Mouse (Mus musculus) kidney, embryonic 16.5 days (tissue): ENCODE results near the gene Ehd1. TPM values are rescaled to one million over a fixed set of nuclear protein-coding genes. Genes with fewer than 3 reads are reported as not detected.

Experiments
- ATAC-seq: fragments of 200-750 bp; cut with Nextera tagmentation; 2 replicates; pipeline ENCODE4 v1.8.0; 2017; ENCODE audit warnings: moderate TSS enrichment; ENCODE audit not compliant: low FRiP score, low TSS enrichment
- H3K27ac ChIP-seq: fragments of 300-500 bp; sonication (generic); 2 replicates; pipeline ENCODE4 v1.5.1; 2014; ENCODE audit warnings: low read length
- H3K27me3 ChIP-seq: fragments of 300-500 bp; sonication (generic); 2 replicates; pipeline ENCODE4 v1.6.1; 2014; ENCODE audit warnings: low read length, control low read depth, mixed read lengths; ENCODE audit not compliant: insufficient read depth
- H3K36me3 ChIP-seq: fragments of 300-500 bp; sonication (generic); 2 replicates; pipeline ENCODE4 v1.6.1; 2014; ENCODE audit warnings: low read length, control low read depth, mixed read lengths; ENCODE audit not compliant: insufficient read depth
- H3K4me1 ChIP-seq: fragments of 300-500 bp; sonication (generic); 2 replicates; pipeline ENCODE4 v1.6.1; 2014; ENCODE audit warnings: low read length, control low read depth, mixed read lengths; ENCODE audit not compliant: insufficient read depth
- H3K4me2 ChIP-seq: fragments of 300-500 bp; sonication (generic); replicated peaks from 2 replicates; pipeline ENCODE4 v1.6.1; 2014; ENCODE audit warnings: low read depth, low read length
- H3K4me3 ChIP-seq: fragments of 300-500 bp; sonication (generic); 2 replicates; pipeline ENCODE4 v1.5.1; 2014; ENCODE audit warnings: mild to moderate bottlenecking, low read length
- H3K9ac ChIP-seq: fragments of 300-500 bp; sonication (generic); replicated peaks from 2 replicates; pipeline ENCODE4 v1.6.1; 2014; ENCODE audit warnings: low read length
- H3K9me3 ChIP-seq: fragments of 300-500 bp; sonication (generic); 2 replicates; pipeline ENCODE4 v1.6.1; 2016; ENCODE audit warnings: low read length, control low read depth
- WGBS: fragments of 180-500 bp; shearing (Covaris S2); extraction: QIAGEN DNeasy Blood & Tissue Kit; methylation state at CpG from one replicate; pipeline ENCODE4 v1.1.7; 2014; 5-methylcytosine and 5-hydroxymethylcytosine counted together
- polyA plus RNA-seq: library from polyadenylated mRNA; unstranded; fragments of >200 nt; fragmentation: Nextera tagmentation; extraction: Ambion mirVana; gene quantifications from 2 replicates; pipeline ENCODE4 v1.2.1, GENCODE M21; 2015

Ehd1 gene
- polyA plus RNA-seq, 1 experiment from 2014 or later = 84.2 TPM

DNA sequence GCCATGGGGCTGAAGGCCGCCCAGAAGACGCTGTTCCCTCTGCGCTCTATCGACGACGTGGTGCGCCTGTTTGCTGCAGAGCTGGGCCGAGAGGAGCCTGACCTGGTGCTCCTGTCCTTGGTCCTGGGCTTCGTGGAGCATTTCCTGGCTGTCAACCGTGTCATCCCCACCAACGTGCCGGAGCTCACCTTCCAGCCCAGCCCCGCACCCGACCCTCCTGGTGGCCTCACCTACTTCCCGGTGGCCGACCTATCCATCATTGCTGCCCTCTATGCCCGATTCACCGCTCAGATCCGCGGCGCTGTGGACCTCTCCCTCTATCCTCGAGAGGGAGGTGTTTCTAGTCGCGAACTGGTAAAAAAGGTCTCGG is 58.9 kb downstream of the Ehd1 start:
- Histone ChIP-seq H3K4me1 (peaks cover 45% of the 10 kb centered on the region), H3K4me3 (peak overlapping the region; percentile 87), H3K27ac (peak overlapping the region; percentile 70), H3K9me3 (no peaks in the 10 kb centered on the region), H3K9ac (peak overlapping the region; percentile 85), H3K27me3 (no peaks in the 10 kb centered on the region), H3K36me3 (peaks cover 32% of the 10 kb centered on the region), H3K4me2 (peak overlapping the region; percentile 94)
- WGBS = under 1% methylated on average over 23 of the region's 25 CpGs
- peak; percentile 3; the same call in 1 of the 2 replicates for ATAC-seq

DNA sequence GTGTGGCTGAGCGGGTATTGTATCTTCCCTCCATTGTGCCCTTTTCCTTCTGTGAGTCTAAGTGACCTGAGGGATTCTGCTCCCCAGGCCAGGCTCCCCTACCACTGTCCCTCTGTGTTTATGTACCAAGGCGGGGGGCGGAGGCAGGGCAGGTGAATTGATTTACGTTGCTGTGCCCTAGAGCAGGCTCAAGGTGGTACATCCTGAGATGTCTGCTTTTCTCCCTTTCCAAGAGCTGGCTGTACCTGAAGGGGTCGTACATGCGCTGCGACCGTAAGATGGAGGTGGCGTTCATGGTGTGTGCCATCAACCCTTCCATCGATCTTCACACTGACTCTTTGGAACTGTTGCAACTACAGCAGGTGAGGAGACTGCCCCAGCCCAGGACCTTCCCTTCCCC is 60.4 kb downstream of the Ehd1 start:
- Histone ChIP-seq H3K27ac (no peak overlapping the region), H3K4me2 (peak overlapping the region; percentile 94), H3K4me3 (no peak overlapping the region), H3K27me3 (no peaks in the 10 kb centered on the region), H3K9me3 (no peaks in the 10 kb centered on the region), H3K36me3 (peaks cover 32% of the 10 kb centered on the region), H3K9ac (peak overlapping the region; percentile 85), H3K4me1 (peaks cover 42% of the 10 kb centered on the region)
- WGBS = 89% methylated on average over 10 of the region's 10 CpGs
- ATAC-seq = no peak

DNA sequence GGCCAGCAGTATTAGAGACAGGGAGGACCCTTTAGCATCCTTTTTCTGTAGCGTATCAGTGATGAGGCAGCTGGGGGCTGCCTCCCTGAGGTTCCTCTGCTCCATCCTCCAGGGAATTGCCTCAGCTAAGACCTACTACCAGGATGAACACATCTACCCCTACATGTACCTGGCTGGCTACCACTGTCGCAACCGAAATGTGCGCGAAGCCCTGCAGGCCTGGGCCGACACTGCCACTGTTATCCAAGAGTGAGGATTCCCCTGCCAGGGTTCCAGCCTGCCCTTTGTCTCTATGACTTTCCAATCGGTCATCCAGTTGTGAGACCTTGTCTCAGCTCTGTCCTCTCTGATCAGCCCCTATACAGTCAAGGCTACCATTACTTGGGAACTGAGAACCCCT is 61.6 kb downstream of the Ehd1 start:
- no peak for ATAC-seq
- Histone ChIP-seq H3K4me3 (no peak overlapping the region), H3K9me3 (no peaks in the 10 kb centered on the region), H3K27me3 (no peaks in the 10 kb centered on the region), H3K27ac (no peak overlapping the region), H3K4me1 (peaks cover 42% of the 10 kb centered on the region), H3K36me3 (peaks cover 32% of the 10 kb centered on the region), H3K9ac (no peak overlapping the region), H3K4me2 (no peak overlapping the region)
- 98% methylated on average over 7 of the region's 7 CpGs for WGBS

DNA sequence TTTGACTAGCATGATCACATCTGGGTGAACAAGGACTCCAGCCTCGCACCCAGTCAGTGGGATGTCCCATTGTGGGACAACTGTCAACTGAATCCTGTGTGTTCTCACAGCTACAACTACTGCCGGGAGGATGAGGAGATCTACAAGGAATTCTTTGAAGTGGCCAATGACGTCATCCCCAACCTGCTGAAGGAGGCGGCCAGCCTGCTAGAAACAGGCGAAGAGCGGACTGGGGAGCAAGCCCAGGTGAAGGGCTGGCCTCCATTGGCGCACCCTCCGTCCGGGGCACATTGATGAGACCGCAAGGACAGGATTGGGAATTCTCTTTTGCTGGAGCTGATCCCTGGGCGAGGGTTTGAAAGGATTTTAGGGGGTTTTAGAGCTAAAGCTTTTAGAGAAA is 62.2 kb downstream of the Ehd1 start:
- WGBS = 88% methylated on average over 11 of the region's 11 CpGs
- Histone ChIP-seq H3K4me1 (peaks cover 46% of the 10 kb centered on the region), H3K4me3 (no peak overlapping the region), H3K27ac (no peak overlapping the region), H3K27me3 (no peaks in the 10 kb centered on the region), H3K4me2 (no peak overlapping the region), H3K9me3 (no peaks in the 10 kb centered on the region), H3K36me3 (peaks cover 32% of the 10 kb centered on the region), H3K9ac (no peak overlapping the region)
- no peak for ATAC-seq

DNA sequence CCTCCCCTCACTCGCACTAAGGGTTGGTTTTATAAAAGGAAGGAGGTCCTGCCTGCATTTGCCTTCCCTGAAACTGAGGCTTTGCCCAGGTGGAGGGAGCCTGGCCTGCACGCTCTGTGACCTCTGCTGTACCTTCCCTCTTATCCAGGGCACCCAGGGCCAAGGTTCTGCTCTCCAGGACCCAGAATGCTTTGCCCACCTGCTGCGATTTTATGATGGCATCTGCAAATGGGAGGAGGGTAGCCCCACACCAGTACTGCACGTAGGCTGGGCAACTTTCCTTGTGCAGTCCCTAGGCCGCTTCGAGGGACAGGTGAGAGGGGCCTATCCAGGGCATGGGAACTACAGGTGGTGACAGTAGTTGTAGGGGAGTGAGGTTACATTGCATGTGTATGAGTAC is 62.7 kb downstream of the Ehd1 start:
- Histone ChIP-seq H3K27me3 (no peaks in the 10 kb centered on the region), H3K9me3 (no peaks in the 10 kb centered on the region), H3K27ac (peak overlapping the region; percentile 65; the same call in 1 of the 2 replicates), H3K4me2 (no peak overlapping the region), H3K9ac (no peak overlapping the region), H3K4me1 (peaks cover 43% of the 10 kb centered on the region), H3K36me3 (peaks cover 37% of the 10 kb centered on the region), H3K4me3 (no peak overlapping the region)
- no peak for ATAC-seq
- WGBS = 88% methylated on average over 6 of the region's 6 CpGs

DNA sequence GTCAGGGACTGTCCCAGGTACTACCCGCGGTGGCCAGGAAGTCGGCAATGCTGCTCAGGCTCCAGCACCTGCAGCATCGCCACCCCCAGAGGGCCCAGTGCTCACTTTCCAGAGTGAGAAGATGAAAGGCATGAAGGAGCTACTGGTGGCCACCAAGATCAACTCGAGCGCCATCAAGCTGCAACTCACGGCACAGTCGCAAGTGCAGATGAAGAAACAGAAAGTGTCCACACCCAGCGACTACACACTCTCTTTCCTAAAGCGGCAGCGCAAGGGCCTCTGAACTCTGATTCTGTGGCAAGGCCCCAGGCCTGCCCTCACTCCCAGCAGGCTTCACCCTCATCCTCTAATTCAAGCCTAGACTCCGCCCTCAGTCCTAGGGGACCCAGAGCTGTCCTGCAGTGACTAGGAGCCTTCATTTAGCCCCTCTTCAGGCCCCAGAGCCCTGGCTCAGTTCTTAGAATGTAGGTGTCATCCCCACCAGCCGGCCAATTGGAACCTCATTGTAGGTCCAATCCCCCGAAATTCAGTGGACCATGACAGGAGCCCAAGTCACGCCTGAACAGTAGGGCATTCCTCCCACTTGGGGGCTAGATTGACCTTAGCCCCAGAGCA is 63.5 kb downstream of the Ehd1 start:
- Histone ChIP-seq H3K27ac (peak overlapping the region; percentile 65), H3K9me3 (no peaks in the 10 kb centered on the region), H3K9ac (peak overlapping the region; percentile 46), H3K36me3 (peaks cover 38% of the 10 kb centered on the region), H3K4me3 (peak overlapping the region; percentile 82), H3K4me1 (peaks cover 40% of the 10 kb centered on the region), H3K27me3 (no peaks in the 10 kb centered on the region), H3K4me2 (peak overlapping the region; percentile 99)
- 0 out of 2 replicates have a peak, but pooled peaks have one; percentile 29 for ATAC-seq
- 45% methylated on average over 15 of the region's 15 CpGs for WGBS

DNA sequence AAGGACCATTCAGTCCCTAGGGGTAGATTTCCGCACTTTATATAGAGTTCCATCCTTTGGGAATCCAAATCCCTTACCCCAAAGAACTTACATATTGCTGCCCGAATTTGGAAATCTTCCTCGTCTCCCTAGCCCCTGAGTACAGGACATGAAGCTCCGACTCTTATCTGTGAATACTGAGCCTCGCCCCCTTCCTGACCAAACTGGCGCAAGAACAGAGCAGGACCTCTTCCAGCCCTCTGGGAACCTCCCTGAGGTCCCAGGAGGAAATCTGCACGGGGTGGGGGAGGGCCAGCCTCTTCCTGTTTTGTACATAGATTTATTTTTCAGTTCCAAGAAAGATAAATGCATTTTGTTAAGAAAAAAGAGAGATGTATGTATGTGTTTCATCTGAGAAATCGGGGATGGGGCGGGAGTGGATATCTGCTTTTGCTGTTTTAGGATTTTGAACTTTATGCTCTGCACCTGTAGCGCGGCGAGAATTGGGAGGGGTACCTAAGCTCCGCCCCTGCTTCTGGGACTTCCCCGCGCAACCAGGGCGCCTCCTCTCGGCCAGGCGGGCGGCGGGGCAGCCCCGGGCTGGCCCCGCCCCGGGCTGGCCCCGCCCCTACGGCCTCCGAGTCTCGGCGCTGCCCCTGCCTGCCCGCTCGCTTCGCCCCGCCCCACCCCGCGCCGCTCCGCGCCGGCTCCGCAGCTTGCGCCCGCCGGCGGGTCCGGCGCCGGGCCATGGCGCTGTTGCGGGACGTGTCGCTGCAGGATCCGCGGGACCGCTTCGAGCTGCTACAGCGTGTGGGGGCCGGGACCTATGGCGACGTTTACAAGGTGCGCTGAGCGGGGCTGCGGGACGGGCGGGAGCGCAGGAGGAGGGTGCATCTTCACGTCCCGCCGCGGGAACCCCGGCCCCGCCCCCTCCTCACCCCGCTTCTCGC is 64.3 kb downstream of the Ehd1 start, which contains the start of gene Map4k2:
Gene Map4k2, plus strand, starts transcription at position 612 of the 929 bp plus-strand sequence.
- Histone ChIP-seq H3K4me2 (peak within 1 kb of the TSS; percentile 99), H3K9ac (peak within 1 kb of the TSS; percentile 77), H3K27me3 (no peaks in the 10 kb centered on the region), H3K4me3 (peak within 1 kb of the TSS; percentile 82), H3K9me3 (no peaks in the 10 kb centered on the region), H3K27ac (peak within 1 kb of the TSS; percentile 65), H3K4me1 (peaks cover 36% of the 10 kb centered on the region), H3K36me3 (peaks cover 45% of the 10 kb centered on the region)
- 4% methylated on average over 50 of the region's 72 CpGs for WGBS
- peak; percentile 75 for ATAC-seq

DNA sequence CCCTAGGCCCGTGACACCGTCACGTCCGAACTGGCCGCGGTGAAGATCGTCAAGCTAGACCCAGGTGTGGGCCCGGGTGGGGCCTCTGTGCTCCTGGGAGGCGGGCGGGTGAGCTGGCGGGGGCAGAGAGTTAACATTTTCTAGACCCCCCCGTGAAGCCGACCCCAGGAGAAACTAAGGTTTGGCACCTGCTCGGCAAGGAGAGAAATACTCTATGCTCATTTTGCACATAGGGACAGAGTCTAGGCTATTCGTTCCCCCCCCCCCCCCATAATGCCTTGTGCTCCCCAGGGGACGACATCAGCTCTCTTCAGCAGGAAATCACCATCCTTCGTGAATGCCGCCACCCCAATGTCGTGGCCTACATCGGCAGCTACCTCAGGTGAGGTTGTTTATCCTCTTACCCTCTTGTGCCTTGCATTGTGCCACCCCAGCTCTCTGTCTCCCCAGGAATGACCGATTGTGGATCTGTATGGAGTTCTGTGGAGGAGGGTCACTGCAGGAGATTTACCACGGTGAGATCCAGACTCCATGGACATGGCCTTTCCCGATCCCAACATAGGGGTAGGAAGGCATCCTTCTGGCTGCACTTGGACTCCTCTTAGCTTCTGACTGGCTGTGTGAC is 65.0 kb downstream of the Ehd1 start:
- Histone ChIP-seq H3K4me3 (peak overlapping the region; percentile 82), H3K4me1 (peaks cover 29% of the 10 kb centered on the region), H3K27me3 (no peaks in the 10 kb centered on the region), H3K4me2 (peak overlapping the region; percentile 99), H3K9me3 (no peaks in the 10 kb centered on the region), H3K27ac (peak overlapping the region; percentile 65), H3K36me3 (peaks cover 53% of the 10 kb centered on the region), H3K9ac (peak overlapping the region; percentile 77)
- WGBS = 8% methylated on average over 23 of the region's 23 CpGs
- no peak; the same call in 1 of the 2 replicates for ATAC-seq

DNA sequence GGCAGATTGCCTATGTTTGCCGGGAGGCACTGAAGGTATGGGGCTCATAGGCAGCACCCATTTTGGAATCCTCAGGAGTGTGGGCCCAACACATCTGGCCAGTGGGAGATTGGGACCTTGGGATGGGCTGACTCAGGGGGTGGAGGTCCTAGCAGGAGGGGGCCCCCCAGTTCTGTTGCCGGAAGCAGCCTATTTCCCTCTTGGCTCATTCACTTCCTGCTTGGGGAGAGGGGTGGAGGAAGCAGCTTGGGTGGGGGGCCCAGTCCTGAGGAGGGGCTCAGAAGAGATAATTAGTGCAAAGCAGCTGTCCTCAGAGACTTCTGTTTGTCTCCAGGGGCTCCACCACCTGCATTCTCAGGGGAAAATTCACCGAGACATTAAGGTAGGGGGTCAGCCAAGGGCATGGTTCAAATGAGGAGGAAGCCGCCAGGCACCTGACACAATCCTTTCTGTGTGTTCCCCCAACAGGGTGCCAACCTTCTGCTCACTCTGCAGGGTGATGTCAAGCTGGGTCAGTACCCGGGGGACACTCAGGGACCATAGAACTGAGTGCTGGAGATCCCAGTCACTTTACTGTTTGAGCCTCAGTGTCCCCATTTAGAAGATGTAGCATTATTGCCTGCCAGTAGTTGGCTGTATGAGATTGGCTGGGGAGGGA is 65.9 kb downstream of the Ehd1 start:
- Histone ChIP-seq H3K4me3 (peak overlapping the region; percentile 82), H3K27me3 (no peaks in the 10 kb centered on the region), H3K4me2 (peak overlapping the region; percentile 99), H3K9me3 (no peaks in the 10 kb centered on the region), H3K27ac (no peak overlapping the region), H3K36me3 (peaks cover 50% of the 10 kb centered on the region), H3K4me1 (peaks cover 22% of the 10 kb centered on the region), H3K9ac (no peak overlapping the region)
- WGBS = 72% methylated on average over 5 of the region's 5 CpGs
- no peak for ATAC-seq
